Mouse (Mus musculus) midbrain, embryonic 16.5 days (tissue): Measurements from ENCODE around the gene Abhd12b. TPM values are rescaled to one million over a fixed set of nuclear protein-coding genes. Genes with fewer than 3 reads are reported as not detected.

ENCODE experiments used
- ATAC-seq: fragments of 200-750 bp; cut with Nextera tagmentation; 2 replicates; pipeline ENCODE4 v1.8.0; 2017; ENCODE audit warnings: moderate TSS enrichment
- H3K27ac ChIP-seq: fragments of 300-500 bp; sonication (generic); 2 replicates; pipeline ENCODE4 v1.5.1; 2014; ENCODE audit warnings: mild to moderate bottlenecking, low read length, mixed read lengths
- H3K27me3 ChIP-seq: fragments of 300-500 bp; sonication (generic); 2 replicates; pipeline ENCODE4 v1.6.1; 2014; ENCODE audit warnings: low read depth, low read length, mixed read lengths; ENCODE audit not compliant: control insufficient read depth, insufficient read depth
- H3K36me3 ChIP-seq: fragments of 300-500 bp; sonication (generic); 2 replicates; pipeline ENCODE4 v1.6.1; 2014; ENCODE audit warnings: mild to moderate bottlenecking, low read length, moderate library complexity, mixed read lengths; ENCODE audit not compliant: control insufficient read depth, insufficient read depth
- H3K4me1 ChIP-seq: fragments of 300-500 bp; sonication (generic); 2 replicates; pipeline ENCODE4 v1.6.1; 2014; ENCODE audit warnings: mild to moderate bottlenecking, low read length, mixed read lengths; ENCODE audit not compliant: control insufficient read depth, insufficient read depth
- H3K4me2 ChIP-seq: fragments of 300-500 bp; sonication (generic); 2 replicates; pipeline ENCODE4 v1.6.1; 2014; ENCODE audit warnings: mild to moderate bottlenecking, low read length, mixed read lengths
- H3K4me3 ChIP-seq: fragments of 300-500 bp; sonication (generic); 2 replicates; pipeline ENCODE4 v1.5.1; 2014; ENCODE audit warnings: low read depth, mild to moderate bottlenecking, low read length, moderate library complexity, mixed read lengths
- H3K9ac ChIP-seq: fragments of 300-500 bp; sonication (generic); 2 replicates; pipeline ENCODE4 v1.6.1; 2014; ENCODE audit warnings: low read depth, low read length, mixed read lengths
- H3K9me3 ChIP-seq: fragments of 300-500 bp; sonication (generic); replicated peaks from 2 replicates; pipeline ENCODE4 v1.6.1; 2014; ENCODE audit warnings: mild to moderate bottlenecking, low read length, mixed read lengths; ENCODE audit not compliant: control insufficient read depth, poor library complexity, severe bottlenecking
- WGBS: fragments of 180-500 bp; shearing (Covaris S2); extraction: QIAGEN DNeasy Blood & Tissue Kit; methylation state at CpG from one replicate; pipeline ENCODE4 v1.1.7; 2014; 5-methylcytosine and 5-hydroxymethylcytosine counted together
- polyA plus RNA-seq: library from polyadenylated mRNA; unstranded; fragments of >200 nt; fragmentation: Nextera tagmentation; extraction: Ambion mirVana; gene quantifications from 2 replicates; pipeline ENCODE4 v1.2.1, GENCODE M21; 2015

The Abhd12b gene
- polyA plus RNA-seq, 1 experiment from 2014 or later: 0.16 TPM

- no peak for ATAC-seq
- H3K4me3 ChIP-seq: no peak overlapping the region
- H3K4me1 ChIP-seq: no peaks in the 10 kb centered on the region
- H3K4me2 ChIP-seq: no peak overlapping the region
- WGBS: 64% methylated on average over 5 of the region's 5 CpGs
- no peaks in the 10 kb centered on the region for H3K9me3 ChIP-seq
- H3K36me3 ChIP-seq: no peaks in the 10 kb centered on the region
- no peak overlapping the region for H3K27ac ChIP-seq
- H3K27me3 ChIP-seq: no peaks in the 10 kb centered on the region
- no peak overlapping the region for H3K9ac ChIP-seq
Measured at GRCm38 (mm10) chr12:70208214-70208613, 54.3 kb downstream of the Abhd12b start.

GRCm38 (mm10) chr12:70212501-70212900 lies 58.6 kb downstream of the Abhd12b start:
- H3K27ac ChIP-seq: no peak overlapping the region
- H3K4me1 ChIP-seq: no peaks in the 10 kb centered on the region
- H3K36me3 ChIP-seq: no peaks in the 10 kb centered on the region
- WGBS: 78% methylated on average over 4 of the region's 4 CpGs
- H3K4me2 ChIP-seq: no peak overlapping the region
- H3K27me3 ChIP-seq: no peaks in the 10 kb centered on the region
- no peaks in the 10 kb centered on the region for H3K9me3 ChIP-seq
- ATAC-seq: no peak
- no peak overlapping the region for H3K9ac ChIP-seq
- H3K4me3 ChIP-seq: no peak overlapping the region

- H3K4me2 ChIP-seq: no peak overlapping the region
- H3K27me3 ChIP-seq: no peaks in the 10 kb centered on the region
- no peaks in the 10 kb centered on the region for H3K9me3 ChIP-seq
- H3K36me3 ChIP-seq: no peaks in the 10 kb centered on the region
- no peak for ATAC-seq
- H3K9ac ChIP-seq: no peak overlapping the region
- H3K27ac ChIP-seq: no peak overlapping the region
- H3K4me1 ChIP-seq: no peaks in the 10 kb centered on the region
- H3K4me3 ChIP-seq: no peak overlapping the region
- 90% methylated on average over 6 of the region's 6 CpGs for WGBS
Measured at GRCm38 (mm10) chr12:70213601-70214000, 59.7 kb downstream of the Abhd12b start.

GRCm38 (mm10) chr12:70214281-70214680 lies 60.3 kb downstream of the Abhd12b start:
- WGBS: 87% methylated on average over 8 of the region's 8 CpGs
- H3K4me2 ChIP-seq: no peak overlapping the region
- H3K9me3 ChIP-seq: no peaks in the 10 kb centered on the region
- H3K36me3 ChIP-seq: no peaks in the 10 kb centered on the region
- no peak for ATAC-seq
- no peak overlapping the region for H3K9ac ChIP-seq
- H3K27me3 ChIP-seq: no peaks in the 10 kb centered on the region
- H3K27ac ChIP-seq: no peak overlapping the region
- H3K4me3 ChIP-seq: no peak overlapping the region
- no peaks in the 10 kb centered on the region for H3K4me1 ChIP-seq

GRCm38 (mm10) chr12:70216229-70216800 lies 62.4 kb downstream of the Abhd12b start:
- Histone ChIP-seq H3K27ac (0 out of 2 replicates have a peak overlapping the region, but pooled peaks have one; percentile 23), H3K9ac (no peak overlapping the region), H3K4me1 (no peaks in the 10 kb centered on the region), H3K9me3 (no peaks in the 10 kb centered on the region), H3K36me3 (no peaks in the 10 kb centered on the region), H3K4me2 (peak overlapping the region; percentile 2; the same call in 1 of the 2 replicates), H3K4me3 (no peak overlapping the region), H3K27me3 (no peaks in the 10 kb centered on the region)
- 28% methylated on average over 16 of the region's 16 CpGs for WGBS
- ATAC-seq: peak; percentile 67; the same call in 1 of the 2 replicates

- H3K4me3 ChIP-seq: no peak overlapping the region
- 88% methylated on average over 8 of the region's 8 CpGs for WGBS
- H3K9me3 ChIP-seq: no peaks in the 10 kb centered on the region
- H3K9ac ChIP-seq: no peak overlapping the region
- H3K27ac ChIP-seq: no peak overlapping the region
- no peak for ATAC-seq
- no peaks in the 10 kb centered on the region for H3K4me1 ChIP-seq
- no peak overlapping the region for H3K4me2 ChIP-seq
- no peaks in the 10 kb centered on the region for H3K27me3 ChIP-seq
- no peaks in the 10 kb centered on the region for H3K36me3 ChIP-seq
Measured at GRCm38 (mm10) chr12:70218795-70219540, 65.0 kb downstream of the Abhd12b start.

GRCm38 (mm10) chr12:70221425-70221824 lies 67.5 kb downstream of the Abhd12b start:
- Histone ChIP-seq H3K4me2 (no peak overlapping the region), H3K36me3 (no peaks in the 10 kb centered on the region), H3K9me3 (no peaks in the 10 kb centered on the region), H3K4me1 (no peaks in the 10 kb centered on the region), H3K9ac (no peak overlapping the region), H3K27ac (no peak overlapping the region), H3K4me3 (no peak overlapping the region), H3K27me3 (peaks cover under 1% of the 10 kb centered on the region; the same call in 1 of the 2 replicates)
- no peak for ATAC-seq
- WGBS: 77% methylated on average over 5 of the region's 5 CpGs

- H3K4me1 ChIP-seq: peaks cover 3% of the 10 kb centered on the region; the same call in 1 of the 2 replicates
- no peak overlapping the region for H3K27ac ChIP-seq
- no peak for ATAC-seq
- H3K9ac ChIP-seq: no peak overlapping the region
- H3K4me3 ChIP-seq: no peak overlapping the region
- H3K36me3 ChIP-seq: no peaks in the 10 kb centered on the region
- peaks cover 3% of the 10 kb centered on the region; the same call in 1 of the 2 replicates for H3K27me3 ChIP-seq
- no peak overlapping the region for H3K4me2 ChIP-seq
- no peaks in the 10 kb centered on the region for H3K9me3 ChIP-seq
- 77% methylated on average over 4 of the region's 4 CpGs for WGBS
Measured at GRCm38 (mm10) chr12:70223331-70223730, 69.4 kb downstream of the Abhd12b start.

GRCm38 (mm10) chr12:70226655-70227054 lies 72.7 kb downstream of the Abhd12b start:
- WGBS: 24% methylated on average over 5 of the region's 5 CpGs
- no peak overlapping the region for H3K9ac ChIP-seq

More at GRCm38 (mm10) chr12:70226655-70227054, 72.7 kb downstream of the Abhd12b start:
- Histone ChIP-seq H3K4me3 (peak overlapping the region; percentile 33), H3K36me3 (no peaks in the 10 kb centered on the region), H3K4me1 (peaks cover 3% of the 10 kb centered on the region; the same call in 1 of the 2 replicates), H3K9me3 (no peaks in the 10 kb centered on the region), H3K27me3 (peaks cover 3% of the 10 kb centered on the region; the same call in 1 of the 2 replicates), H3K27ac (no peak overlapping the region), H3K4me2 (peak overlapping the region; percentile 87)
- ATAC-seq: no peak
